Mouse (Mus musculus): Measurements from ENCODE around the gene Spata45.

- TF ChIP-seq GATA1 (IDR thresholded peaks at IDR 0.05; ENCODE audit: low read length) (no peak), TAL1 (IDR thresholded peaks at IDR 0.05; ENCODE audit: low read length) (no peak)
These were observed 46.8 kb downstream of the Spata45 start for GRCm38 (mm10) chr1:191083230-191083629.
